Mouse (Mus musculus): ENCODE data around the gene Gtse1.
"Not testable (repeated sequence)": the region's sequence is repeated elsewhere in the genome, so short reads cannot be mapped to it uniquely, and the experiment has no call there.

The Gtse1 gene

DNA sequence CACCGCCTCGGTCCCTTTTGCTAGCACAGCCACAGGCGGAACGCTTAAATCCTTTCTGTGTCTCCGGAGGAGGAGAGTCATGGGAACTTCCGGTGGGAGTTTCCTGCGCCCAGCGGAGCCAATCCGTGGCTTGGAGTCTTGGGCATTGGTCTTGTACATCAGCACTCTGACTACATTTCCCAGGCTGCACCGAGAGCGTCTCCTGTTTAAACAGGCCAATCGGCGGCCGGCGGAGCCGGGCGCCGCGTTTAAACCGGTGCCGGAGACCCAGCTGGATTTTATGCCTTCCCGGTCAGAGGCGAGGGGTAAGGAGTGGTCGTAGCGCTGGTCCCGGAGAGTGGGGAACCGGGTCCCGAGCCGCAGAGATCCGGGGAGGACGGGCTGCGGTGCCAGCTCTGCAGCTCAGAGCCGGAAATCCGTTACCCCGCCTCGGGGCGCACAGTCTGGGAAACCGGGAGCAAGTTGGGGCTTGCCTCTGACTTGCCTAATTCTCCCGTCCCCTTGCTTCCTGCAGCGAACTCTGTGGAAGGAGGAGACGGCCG lies at the start of gene Gtse1:
Gene Gtse1, plus strand, starts transcription at position 256 of the 542 bp plus-strand sequence.
- DNase-seq (ENCODE audit: low read depth): peak; percentile 96

DNA sequence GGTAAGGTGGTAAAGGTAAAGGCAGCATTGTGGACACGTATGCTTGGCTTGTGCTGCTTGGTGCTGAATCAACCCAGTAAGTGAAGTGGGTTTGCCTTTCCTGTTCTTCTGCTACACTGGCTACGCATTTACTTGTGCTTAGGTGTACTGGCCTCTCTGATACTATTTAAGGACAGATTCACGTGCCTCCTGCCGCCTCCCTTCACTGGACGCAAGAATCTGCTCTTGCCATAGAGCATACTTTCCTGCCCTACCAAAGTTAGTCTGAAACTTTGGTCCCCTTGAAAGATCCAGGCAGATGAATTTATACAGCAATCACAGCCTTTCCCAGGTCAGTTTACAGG lies 49.1 kb upstream of the Gtse1 start:
- no peak for DNase-seq (ENCODE audit: low read depth)

DNA sequence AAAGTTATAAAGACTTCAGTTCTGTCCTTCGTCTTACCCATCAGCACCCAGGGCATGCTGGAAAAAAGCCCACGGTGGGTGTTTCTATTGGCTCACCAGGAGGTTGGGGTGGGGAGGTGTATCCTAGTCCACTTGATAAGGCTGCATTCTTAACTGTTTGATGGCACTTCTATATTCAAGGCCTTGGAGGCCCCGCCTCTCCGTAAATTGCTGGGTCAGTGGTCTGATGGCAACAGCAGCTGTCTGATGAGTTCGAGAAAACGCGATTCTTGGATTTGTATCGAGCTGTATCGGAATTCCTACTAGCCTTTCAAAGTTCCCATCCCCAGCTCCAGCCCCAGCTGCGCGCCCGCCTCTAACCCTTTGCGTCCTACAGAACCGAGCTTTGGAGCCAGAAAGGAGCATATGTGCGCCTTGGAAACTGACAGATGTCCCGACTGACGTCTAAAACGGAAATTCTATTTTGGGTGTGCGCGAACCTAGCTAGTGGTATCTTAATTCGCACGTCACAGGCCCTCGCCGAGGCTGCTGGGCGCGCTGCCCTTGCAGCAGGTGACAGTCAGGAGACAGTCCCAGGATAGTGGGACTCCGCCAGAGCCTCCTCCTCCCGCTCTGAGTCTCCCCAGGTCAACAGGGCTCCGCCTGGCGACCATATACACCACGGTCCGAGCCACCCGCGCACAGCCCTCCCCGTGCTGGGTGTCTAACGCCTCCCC lies 48.6 kb upstream of the Gtse1 start:
- DNase-seq (ENCODE audit: low read depth): peak; percentile 83

DNA sequence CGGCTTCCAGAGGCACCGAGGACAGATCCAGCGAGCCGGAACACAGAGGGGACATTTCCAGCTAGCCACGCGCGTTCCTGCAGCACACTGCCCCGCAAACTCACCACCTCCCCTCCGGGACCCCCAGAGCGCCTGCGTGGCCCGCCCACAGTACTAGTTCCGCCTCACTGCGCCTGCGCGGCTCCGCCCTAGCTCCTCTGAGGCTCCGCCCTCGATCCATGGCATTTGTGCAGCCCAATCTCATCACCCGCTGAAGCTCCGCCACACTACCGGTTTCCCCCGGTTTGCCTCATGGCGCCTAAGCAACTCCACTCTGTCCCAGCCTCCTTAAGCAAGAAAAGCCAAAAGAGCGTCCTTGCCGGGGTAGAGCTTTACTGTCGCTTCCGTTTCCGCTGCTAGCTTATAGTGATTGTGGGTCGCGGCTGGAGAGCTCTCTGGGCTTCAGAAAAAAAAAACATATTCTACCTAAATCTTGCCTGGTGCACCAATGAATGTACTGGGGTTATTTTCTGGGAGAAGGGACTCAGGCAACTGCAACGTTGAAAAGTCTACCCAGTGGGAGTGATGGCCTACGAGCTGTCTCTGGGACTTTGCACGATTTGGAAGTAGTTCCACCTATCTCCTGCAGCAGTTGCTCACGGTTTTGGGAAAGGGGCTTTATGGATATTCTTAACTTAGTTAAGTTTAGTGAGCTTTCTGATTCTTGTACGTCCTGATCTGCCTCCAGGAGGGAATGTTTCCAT lies 47.8 kb upstream of the Gtse1 start, which contains the start of gene Cdpf1:
Gene Cdpf1, minus strand, starts transcription at position 163 of the 743 bp plus-strand sequence.
- DNase-seq (ENCODE audit: low read depth): peak; percentile 99

DNA sequence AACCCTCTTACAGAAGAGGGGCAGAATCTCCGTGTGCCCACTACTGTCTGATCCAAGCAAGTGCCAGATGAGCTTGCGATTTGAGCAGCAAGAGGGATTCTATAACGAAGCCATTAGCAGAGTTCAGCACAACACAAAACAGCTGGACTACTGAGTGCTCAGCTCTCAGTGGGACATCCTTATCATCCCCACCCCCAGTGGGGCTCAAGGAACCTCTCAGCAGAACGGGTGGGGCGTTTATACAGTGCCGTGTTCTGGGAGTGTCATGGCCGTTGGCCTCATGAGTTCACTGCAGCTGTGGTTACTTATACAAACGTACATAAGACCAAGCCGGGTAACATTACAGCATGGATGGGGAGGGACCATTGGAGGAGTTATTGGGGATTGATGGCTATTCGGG lies 46.1 kb upstream of the Gtse1 start:
- DNase-seq (ENCODE audit: low read depth): no peak

DNA sequence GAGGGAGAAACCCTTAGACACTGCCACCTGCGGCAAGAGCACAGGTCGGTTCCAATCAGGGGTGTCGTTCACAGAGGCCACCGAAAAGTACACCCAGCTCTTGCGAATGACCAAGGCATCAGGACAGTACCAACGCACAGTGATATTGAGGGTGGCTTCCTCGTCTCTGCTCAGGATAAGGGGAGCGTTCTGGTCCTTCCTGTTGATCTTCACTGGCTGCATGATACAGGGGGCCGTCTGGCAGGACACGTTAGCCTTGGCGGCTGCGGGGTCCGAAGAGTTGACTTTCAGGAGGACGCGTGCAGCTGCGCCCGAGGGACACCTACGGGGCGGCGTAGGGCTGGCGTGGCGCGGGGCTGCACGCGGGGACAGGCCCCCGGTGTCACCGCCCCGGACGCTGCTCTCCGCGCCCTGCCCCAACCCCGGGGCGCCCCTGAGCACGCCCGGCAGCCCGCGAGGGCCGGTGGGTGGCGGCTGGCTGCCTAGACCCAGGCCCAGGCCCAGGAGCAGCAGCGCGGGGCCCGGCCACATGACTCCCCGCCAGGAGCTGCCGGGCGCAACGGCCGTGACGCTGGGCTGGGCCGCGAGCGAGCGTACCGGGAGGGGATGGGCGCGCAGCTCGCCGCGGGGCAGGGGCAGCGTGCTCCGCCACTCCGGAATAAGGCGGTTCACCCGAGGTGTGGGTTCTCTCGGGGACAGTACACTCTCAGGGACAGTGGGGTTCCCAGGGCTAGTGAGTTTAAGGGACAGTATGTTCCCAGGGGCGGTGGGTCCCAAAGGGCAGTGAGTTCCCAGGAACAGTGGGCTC lies 38.1 kb upstream of the Gtse1 start, which contains the start of gene Pkdrej:
Gene Pkdrej, minus strand, starts transcription at position 532 of the 808 bp plus-strand sequence.
- peak; percentile 18 for DNase-seq (ENCODE audit: low read depth)

DNA sequence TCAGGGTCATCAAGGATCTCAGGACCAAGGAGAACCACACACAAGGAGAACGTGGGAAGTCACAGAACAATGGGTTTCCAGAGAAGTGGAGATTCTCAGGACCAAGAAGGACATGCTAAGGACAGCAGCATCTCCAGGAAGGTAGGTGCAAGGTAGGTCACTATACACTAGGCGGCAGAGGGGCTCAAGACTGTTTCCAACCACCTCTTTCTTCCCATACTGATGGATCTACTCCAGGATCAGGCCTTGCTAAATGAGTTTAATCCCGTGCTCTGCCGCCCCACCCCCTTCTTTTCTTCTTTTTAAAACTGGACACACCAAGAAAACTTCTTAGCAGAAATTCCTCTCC lies 37.6 kb upstream of the Gtse1 start:
- peak; percentile 12 for DNase-seq (ENCODE audit: low read depth)

DNA sequence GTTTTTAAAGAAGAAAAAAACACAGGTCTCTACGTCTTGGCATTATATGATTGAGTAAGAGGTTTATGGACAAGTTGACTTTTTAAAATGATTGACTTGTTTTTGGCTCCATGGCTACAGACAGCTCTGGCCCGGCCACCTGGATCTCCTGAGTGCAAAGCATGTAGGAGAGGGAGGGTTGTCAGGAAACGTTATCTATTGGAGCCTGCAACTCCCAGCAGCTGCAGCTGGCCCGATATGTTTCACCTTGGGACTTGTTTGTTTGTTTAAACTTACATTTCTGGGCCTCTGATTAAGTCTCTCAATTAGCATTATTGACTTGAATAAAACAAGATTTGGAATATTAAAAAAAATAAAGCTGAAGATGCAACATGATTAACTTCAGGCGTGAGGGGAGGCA lies 32.9 kb upstream of the Gtse1 start:
- no peak for DNase-seq (ENCODE audit: low read depth)

DNA sequence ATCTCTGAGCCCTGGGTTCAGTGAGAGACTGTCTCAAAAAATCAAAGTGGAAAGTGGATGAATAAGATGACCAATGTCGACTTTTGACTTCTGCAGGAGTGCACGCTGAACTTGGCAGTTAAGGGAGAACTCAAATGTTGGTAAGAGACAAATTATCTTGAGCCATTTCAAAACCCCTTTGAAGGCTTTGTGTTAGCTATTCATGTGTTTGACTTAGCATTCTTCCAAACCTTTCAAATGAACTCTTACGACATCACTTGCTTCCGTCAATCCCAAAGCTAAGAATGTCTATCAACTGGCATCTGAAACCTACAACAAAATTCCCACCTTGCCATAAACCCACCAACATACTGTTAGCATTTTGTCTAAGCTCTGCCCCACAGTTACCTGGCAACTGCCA lies 31.5 kb upstream of the Gtse1 start:
- DNase-seq (ENCODE audit: low read depth): no peak

DNA sequence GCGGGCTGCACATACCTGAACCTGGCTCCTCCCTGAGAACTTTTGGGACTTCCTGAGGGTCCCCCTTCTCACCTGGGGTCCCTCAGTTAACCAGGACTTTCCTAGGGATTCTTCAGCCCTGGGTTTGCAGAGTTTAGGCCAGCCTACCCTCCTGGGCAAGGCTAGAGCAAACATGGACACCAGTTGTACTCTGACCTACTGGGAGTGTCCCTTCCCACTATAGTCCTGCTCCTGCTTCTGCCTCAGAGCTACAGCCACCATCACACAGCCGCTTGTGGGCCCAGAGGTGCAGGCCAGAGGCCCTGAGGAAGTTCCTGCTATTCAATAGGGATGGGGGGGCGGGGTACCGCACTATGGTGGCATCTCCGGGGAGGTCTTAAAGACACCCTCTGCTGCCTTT lies 30.1 kb upstream of the Gtse1 start:
- no peak for DNase-seq (ENCODE audit: low read depth)

DNA sequence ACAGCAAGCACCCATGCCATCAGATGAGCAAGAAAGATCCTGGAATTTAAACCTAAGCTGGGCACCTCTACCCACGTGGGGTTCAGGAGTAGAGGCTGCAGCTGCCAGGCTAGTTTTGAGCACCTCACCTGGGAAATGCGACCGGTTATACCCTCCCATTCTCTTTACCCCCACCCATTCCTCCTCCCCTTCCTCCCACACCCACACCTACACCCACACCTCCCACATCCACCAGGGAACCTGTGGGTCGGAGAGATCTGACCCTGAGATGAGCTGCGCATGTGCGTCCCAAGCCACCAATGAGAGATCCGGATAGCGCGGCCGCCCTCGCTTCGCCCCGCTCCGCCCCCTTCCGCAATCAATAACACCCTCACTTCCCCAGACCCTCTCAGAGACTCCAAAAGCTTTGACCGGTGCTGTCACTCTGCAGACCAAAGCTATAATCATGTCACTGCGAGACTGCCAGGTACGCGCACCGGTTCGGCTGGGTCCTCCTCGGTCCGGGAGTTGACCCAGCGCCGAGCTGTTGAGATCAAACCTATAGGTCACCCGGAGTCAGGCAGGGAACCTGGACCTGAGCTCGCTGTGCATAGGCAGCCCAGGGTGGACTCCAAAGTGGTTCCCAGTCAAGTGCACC lies 27.5 kb upstream of the Gtse1 start, which contains the start of gene Ttc38:
Gene Ttc38, plus strand, starts transcription at position 353 of the 637 bp plus-strand sequence.
- DNase-seq (ENCODE audit: low read depth): peak; percentile 91

DNA sequence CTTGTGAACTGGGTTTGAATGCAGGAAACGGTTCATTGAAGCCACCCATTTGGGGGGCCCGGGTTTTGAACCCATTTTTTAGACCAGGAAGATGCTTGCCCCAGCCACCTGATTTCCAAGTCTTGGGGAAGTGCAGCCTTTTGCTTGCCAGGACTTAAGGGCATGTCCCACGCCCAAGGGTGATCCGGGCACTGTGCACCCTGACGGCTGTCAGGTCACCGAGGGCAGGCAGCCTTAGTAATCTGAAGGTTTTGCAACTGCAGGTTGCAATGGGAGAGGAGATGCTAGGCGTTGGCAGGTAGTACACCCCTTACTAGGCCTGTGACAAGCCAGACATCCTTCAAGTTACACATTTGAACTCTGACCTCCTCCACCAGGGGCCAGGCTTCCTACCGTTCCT lies 26.9 kb upstream of the Gtse1 start:
- no peak for DNase-seq (ENCODE audit: low read depth)

DNA sequence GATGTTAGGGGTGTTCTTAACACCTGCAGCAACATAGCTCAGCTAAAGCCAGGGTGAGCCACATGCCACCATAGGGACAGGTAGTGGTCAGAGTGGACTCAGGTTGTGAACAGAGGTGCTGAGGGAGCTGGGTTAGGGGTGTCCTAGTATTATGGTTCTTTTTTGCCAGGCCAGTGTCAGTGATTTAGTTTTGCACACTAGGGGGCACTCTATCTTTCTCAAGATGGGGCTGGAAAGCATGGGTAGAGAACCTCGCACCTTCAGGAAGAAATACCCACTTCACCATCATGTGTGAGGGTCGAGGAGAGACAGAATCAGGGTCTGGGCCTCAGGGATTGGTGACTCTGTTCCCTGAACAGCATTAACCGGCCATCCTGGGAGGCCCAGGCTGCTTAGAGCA lies 24.2 kb upstream of the Gtse1 start:
- peak; percentile 42 for DNase-seq (ENCODE audit: low read depth)

DNA sequence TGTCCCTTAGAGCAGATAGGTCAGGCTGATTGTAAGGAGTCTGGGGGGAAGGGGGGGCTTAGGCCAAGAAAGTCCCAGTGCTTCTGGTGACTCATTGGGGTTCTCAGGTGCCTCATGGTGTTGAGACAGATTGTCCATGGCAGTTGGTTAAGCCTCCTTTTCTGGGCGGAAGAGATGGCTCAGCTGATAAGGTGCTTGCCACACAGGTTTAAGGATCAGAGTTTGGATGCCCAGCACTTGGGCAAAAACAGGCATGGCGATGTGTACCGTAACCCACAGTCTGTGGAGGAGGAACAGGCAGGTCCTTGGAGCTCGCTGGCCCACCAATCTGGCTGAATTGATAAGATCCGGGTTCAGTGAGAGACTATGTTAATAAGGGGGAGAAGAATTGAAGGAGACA lies 22.7 kb upstream of the Gtse1 start:
- DNase-seq (ENCODE audit: low read depth): no peak

DNA sequence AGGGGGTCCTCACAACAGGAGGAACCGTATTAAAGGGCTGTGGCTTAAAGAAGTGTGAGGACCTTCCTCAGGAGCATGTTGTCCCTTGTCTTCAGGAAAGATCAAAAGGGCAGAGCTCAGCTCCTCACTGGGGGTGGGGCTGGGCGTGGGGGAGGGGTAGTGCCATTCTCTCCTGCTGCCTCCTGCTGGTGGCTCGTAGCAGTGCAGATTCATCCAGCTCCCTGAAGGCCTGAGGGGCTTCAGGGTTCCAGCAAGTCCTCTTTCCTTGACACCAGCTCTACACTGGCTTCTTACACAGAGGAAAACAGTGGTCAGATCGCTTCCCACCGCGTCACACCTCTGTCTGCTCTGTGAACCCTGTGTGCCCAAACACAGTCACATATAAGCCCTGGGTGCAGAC lies 18.6 kb upstream of the Gtse1 start:
- peak; percentile 56 for DNase-seq (ENCODE audit: low read depth)

DNA sequence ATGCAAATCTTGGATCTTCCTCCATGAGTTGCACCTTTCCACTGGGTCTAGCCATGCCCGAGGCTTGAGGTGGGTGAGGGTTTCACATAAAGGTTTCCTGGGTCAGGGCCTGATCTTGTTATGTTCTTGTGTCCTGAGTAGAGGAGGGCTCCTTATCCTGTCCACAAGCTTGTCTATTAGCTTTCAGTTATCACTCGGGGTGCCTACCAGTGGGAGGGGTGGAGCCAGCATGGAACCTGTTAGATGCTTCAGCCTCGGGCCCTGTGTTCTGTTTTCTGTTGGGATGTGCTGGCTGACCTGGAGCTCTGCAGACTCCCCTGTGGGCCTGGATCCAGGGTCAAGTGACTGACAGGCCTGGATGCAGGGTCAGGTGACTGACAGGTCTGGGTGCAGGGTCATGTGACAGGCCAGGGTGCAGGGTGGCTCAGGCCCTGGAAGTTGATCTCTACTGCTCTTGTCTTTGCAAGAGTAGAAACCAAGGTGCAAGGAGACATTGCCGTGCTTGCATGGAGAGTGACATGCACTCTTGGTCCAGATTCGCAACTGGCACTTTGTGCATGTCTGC lies 17.7 kb upstream of the Gtse1 start:
- DNase-seq (ENCODE audit: low read depth): no peak

DNA sequence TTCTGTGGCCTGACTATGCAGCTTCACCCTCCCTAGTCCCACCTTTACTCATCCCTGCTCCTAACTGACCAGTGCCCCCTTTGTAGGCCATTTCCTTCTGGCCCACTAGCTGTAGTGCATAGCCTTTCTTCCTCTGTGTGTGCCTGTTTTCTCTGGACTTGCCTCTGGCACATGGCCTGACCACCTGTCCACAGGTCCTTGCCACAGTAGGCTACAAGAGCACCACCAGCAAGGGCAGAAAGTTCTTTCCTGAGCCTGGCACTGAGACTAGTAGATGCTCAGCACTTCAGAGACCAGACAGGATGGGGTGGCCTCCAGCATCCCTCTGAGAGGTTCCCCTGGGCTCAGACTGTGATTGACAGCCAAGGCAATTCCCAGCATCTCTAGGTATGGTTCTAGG lies 14.5 kb upstream of the Gtse1 start:
- no peak for DNase-seq (ENCODE audit: low read depth)

DNA sequence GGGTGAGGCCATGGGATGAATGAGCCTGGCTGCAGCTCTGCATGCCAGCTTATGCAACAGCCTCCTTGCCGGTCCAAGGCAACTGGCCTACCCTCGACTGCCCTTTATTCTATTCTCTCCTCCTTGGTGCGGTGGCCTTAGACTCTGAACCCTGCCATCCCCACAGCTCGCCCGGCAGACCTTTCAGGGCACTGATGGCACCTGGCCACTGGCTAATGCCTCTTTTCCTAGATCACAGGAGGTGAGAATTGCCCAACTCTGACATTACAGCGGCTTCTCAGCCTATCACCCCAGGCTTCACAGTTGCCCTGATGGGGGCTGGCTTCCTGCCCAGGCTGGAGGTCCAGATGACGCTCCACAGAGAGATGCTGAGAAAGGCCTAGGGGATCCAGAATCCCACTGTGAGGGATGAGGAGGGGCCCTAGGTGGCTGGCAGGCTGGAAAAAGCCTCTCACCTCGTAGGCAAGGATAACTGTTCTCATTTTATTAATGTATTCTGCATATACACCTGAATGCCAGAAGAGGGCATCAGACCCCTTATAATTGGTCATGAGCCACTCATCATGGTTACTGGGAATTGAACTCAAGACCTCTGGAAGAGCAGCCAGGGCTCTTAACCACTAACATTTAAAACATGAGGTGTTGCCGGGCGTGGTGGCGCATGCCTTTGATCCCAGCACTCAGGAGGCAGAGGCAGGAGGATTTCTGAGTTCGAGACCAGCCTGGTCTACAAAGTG lies 7.7 kb upstream of the Gtse1 start:
- peak; percentile 21 for DNase-seq (ENCODE audit: low read depth)

DNA sequence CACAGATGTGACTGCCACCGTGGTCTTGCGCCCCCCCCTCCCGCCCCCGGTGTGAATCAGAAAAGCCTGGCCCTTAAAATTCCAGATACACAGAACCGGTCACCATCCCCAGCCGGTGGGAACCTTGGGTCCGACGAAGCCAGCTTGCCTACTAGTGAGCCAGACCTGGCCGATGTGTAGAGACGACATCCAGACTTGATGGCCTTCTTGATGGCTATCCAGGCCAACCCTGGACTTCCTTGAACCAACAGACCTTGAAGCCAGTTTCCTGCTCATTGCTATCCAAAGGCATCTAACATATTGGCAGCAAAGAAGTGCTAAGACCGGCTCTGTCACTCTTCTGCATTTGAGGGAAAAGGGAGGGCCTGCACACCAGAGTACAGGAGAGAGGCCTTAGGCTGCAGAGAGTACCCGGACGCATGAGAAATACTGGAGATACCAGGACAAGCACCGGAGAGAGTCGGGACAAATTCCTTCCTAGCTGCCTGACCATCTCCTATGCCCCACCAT lies 510 bp upstream of the Gtse1 start:
- no peak for DNase-seq (ENCODE audit: low read depth)

DNA sequence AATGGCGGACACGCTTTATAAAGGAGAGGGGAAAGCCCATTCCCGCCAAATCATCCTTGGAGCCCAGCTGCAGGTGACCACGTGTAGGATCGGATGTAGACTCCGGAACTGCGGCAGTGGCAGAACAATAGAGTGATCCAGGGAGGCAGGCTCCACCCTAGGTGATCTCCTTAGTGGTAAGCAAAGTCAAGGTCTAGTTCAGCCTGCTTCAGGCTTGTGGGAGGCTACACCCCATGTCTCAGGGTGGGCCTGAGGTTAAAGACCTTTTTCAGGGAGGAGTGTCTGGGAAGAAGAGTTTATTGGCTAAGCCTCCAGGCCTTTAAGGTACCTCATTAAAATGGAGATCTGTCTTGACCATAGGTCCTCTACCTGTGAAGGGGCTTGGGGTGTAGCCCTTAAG lies 6.4 kb downstream of the Gtse1 start:
- not testable (repeated sequence) for DNase-seq (ENCODE audit: low read depth)

DNA sequence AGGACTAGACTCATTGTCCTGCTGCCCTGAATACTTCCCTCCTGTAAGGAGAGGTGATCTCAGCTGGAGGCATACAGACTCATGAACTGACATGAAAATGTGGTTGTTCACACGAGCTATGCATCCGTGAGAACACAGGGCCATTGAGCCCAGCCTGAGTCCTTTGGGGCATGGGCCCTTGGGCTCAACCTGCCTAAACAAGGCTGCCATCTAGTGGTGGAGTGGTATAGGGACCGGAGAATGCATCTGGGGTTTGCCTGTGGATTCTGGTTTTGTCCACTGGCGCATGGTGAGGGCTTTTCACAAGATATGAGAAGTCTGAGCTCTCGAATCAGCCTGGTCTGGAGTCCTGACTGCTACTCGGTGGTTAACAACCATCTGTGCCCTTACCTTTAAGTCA lies 8.2 kb downstream of the Gtse1 start:
- DNase-seq (ENCODE audit: low read depth): peak; percentile 84
